Mouse (Mus musculus) kidney, postnatal 0 days (tissue): ENCODE data around the gene Usp22. TPM values are rescaled to one million over a fixed set of nuclear protein-coding genes. Genes with fewer than 3 reads are reported as not detected.

Experiments used
- ATAC-seq: fragments of 200-750 bp; cut with Nextera tagmentation; replicated peaks from 2 replicates; pipeline ENCODE4 v1.8.0; 2017; ENCODE audit warnings: low read depth, moderate number of reproducible peaks, moderate TSS enrichment, moderate library complexity; ENCODE audit not compliant: low FRiP score
- DNase-seq: peaks from one replicate; pipeline ENCODE4 v3.0.0-alpha.2; 2016; ENCODE audit warnings: low spot score
- H3K27ac ChIP-seq: fragments of 300-500 bp; sonication (generic); 2 replicates; pipeline ENCODE4 v1.5.1; 2014; ENCODE audit warnings: mild to moderate bottlenecking
- H3K27me3 ChIP-seq: fragments of 300-500 bp; sonication (generic); 2 replicates; pipeline ENCODE4 v1.6.1; 2014; ENCODE audit warnings: low read length, mixed read lengths; ENCODE audit not compliant: insufficient read depth
- H3K36me3 ChIP-seq: fragments of 300-500 bp; sonication (generic); 2 replicates; pipeline ENCODE4 v1.6.1; 2014; ENCODE audit warnings: low read length, mixed read lengths; ENCODE audit not compliant: insufficient read depth
- H3K4me1 ChIP-seq: fragments of 300-500 bp; sonication (generic); replicated peaks from 2 replicates; pipeline ENCODE4 v1.6.1; 2014; ENCODE audit warnings: antibody characterized with exemption, low read length, mixed read lengths; ENCODE audit not compliant: insufficient read depth
- H3K4me2 ChIP-seq: fragments of 300-500 bp; sonication (generic); 2 replicates; pipeline ENCODE4 v1.6.1; 2014; ENCODE audit warnings: mild to moderate bottlenecking, low read length, moderate library complexity, mixed read lengths
- H3K4me3 ChIP-seq: fragments of 300-500 bp; sonication (generic); replicated peaks from 2 replicates; pipeline ENCODE4 v1.5.1; 2014; ENCODE audit warnings: low read depth, low read length
- H3K9ac ChIP-seq: fragments of 300-500 bp; sonication (generic); 2 replicates; pipeline ENCODE4 v1.6.1; 2014; ENCODE audit warnings: low read depth, low read length
- H3K9me3 ChIP-seq: fragments of 300-500 bp; sonication (generic); replicated peaks from 2 replicates; pipeline ENCODE4 v1.6.1; 2016; ENCODE audit warnings: low read length, inconsistent platforms, mixed read lengths
- CTCF ChIP-seq: IDR thresholded peaks from 2 replicates; pipeline ENCODE4 v1.5.1; 2016; ENCODE audit warnings: antibody characterized with exemption, low read depth, mild to moderate bottlenecking, moderate library complexity
- WGBS: fragments of 180-500 bp; shearing (Covaris S2); extraction: QIAGEN DNeasy Blood & Tissue Kit; methylation state at CpG from one replicate; pipeline ENCODE4 v1.1.7; 2014; 5-methylcytosine and 5-hydroxymethylcytosine counted together
- polyA plus RNA-seq: library from polyadenylated mRNA; unstranded; fragments of >200 nt; fragmentation: Nextera tagmentation; extraction: Ambion mirVana; gene quantifications from 2 replicates; pipeline ENCODE4 v1.2.1, GENCODE M21; 2015

The Usp22 gene
- polyA plus RNA-seq, 1 experiment from 2014 or later, result 73.0 TPM

GRCm38 (mm10) chr11:61112323-61112995 is 62.4 kb downstream of the Usp22 start:
- TF ChIP-seq CTCF, result no peak
- no peaks in the 10 kb centered on the region for H3K36me3 ChIP-seq
- no peak overlapping the region for H3K4me3 ChIP-seq
- no peaks in the 10 kb centered on the region for H3K4me1 ChIP-seq
- no peak for ATAC-seq
- H3K27ac ChIP-seq, result no peak overlapping the region
- H3K9ac ChIP-seq, result no peak overlapping the region
- H3K4me2 ChIP-seq, result no peak overlapping the region
- no peak for DNase-seq
- WGBS, result 69% methylated on average over 8 of the region's 8 CpGs
- H3K9me3 ChIP-seq, result no peaks in the 10 kb centered on the region
- no peaks in the 10 kb centered on the region for H3K27me3 ChIP-seq

- H3K4me3 ChIP-seq, result no peak overlapping the region
- no peaks in the 10 kb centered on the region for H3K27me3 ChIP-seq
- H3K4me2 ChIP-seq, result no peak overlapping the region
- H3K9ac ChIP-seq, result no peak overlapping the region
- no peak for DNase-seq
- WGBS, result 91% methylated on average over 4 of the region's 4 CpGs
- no peaks in the 10 kb centered on the region for H3K36me3 ChIP-seq
- no peaks in the 10 kb centered on the region for H3K9me3 ChIP-seq
- no peak for TF ChIP-seq CTCF
- ATAC-seq, result no peak
- no peaks in the 10 kb centered on the region for H3K4me1 ChIP-seq
- no peak overlapping the region for H3K27ac ChIP-seq
Measured at GRCm38 (mm10) chr11:61111472-61111871, 63.4 kb downstream of the Usp22 start.

- Histone ChIP-seq H3K27me3 (no peaks in the 10 kb centered on the region), H3K4me1 (no peaks in the 10 kb centered on the region), H3K36me3 (no peaks in the 10 kb centered on the region), H3K9me3 (no peaks in the 10 kb centered on the region), H3K9ac (no peak overlapping the region), H3K4me2 (no peak overlapping the region), H3K27ac (no peak overlapping the region), H3K4me3 (no peak overlapping the region)
- DNase-seq (no peak), ATAC-seq (no peak)
- TF ChIP-seq CTCF, result no peak
- 28% methylated on average over 1 of the region's 1 CpGs for WGBS
Measured at GRCm38 (mm10) chr11:61110928-61111327, 63.9 kb downstream of the Usp22 start.

DNA sequence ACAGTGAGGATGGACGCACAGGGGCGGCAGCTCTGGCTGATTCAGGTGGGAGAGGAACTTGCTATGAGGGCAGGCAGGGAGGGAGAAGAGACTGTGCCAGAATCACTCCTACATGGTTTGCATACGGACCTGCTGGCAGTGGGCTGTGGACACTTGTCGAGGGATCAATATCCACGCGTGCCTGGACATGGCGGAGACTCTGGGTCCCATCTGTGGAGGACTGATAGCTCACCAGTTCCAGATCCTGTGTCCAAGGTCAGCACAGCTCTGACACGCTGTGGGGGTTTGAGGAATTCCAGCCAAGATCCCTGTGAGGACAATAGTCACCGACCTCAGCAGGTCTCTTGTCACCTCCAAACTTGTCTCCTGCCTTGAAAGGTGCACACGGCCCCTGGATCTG is 64.7 kb downstream of the Usp22 start:
- no peak for TF ChIP-seq CTCF
- H3K9ac ChIP-seq, result no peak overlapping the region
- no peak for ATAC-seq
- no peak overlapping the region for H3K4me3 ChIP-seq
- no peaks in the 10 kb centered on the region for H3K9me3 ChIP-seq
- H3K4me1 ChIP-seq, result no peaks in the 10 kb centered on the region
- WGBS, result 71% methylated on average over 10 of the region's 10 CpGs
- H3K27me3 ChIP-seq, result no peaks in the 10 kb centered on the region
- no peaks in the 10 kb centered on the region for H3K36me3 ChIP-seq
- H3K27ac ChIP-seq, result no peak overlapping the region
- H3K4me2 ChIP-seq, result no peak overlapping the region
- no peak for DNase-seq

DNA sequence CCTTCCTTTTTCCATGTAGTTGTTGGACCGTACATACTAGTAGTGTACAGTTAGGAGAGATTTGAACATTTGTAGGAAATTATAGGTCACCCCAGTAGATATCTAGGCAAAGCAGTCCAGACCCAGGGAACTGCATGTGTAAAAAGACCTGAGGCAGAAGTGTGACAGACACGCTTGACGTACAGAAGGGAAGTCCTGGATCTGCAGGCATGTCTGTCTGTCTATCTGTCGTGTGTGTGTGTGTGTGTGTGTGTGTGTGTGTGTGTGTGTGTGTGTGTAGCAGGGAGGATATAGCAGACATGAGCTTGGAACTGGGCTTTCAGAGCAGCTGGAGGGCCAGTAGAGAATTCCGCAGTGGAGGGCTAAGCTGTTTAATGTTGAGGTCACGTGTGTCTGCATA is 65.1 kb downstream of the Usp22 start:
- DNase-seq (no peak), ATAC-seq (no peak)
- Histone ChIP-seq H3K4me2 (no peak overlapping the region), H3K27me3 (no peaks in the 10 kb centered on the region), H3K4me3 (no peak overlapping the region), H3K36me3 (no peaks in the 10 kb centered on the region), H3K9ac (no peak overlapping the region), H3K27ac (no peak overlapping the region), H3K4me1 (no peaks in the 10 kb centered on the region), H3K9me3 (no peaks in the 10 kb centered on the region)
- 84% methylated on average over 6 of the region's 6 CpGs for WGBS
- no peak for TF ChIP-seq CTCF

- 89% methylated on average over 12 of the region's 12 CpGs for WGBS
- no peaks in the 10 kb centered on the region for H3K36me3 ChIP-seq
- H3K9me3 ChIP-seq, result no peaks in the 10 kb centered on the region
- H3K27me3 ChIP-seq, result no peaks in the 10 kb centered on the region
- H3K9ac ChIP-seq, result no peak overlapping the region
- DNase-seq (no peak), ATAC-seq (no peak)
- no peak overlapping the region for H3K4me2 ChIP-seq
- H3K4me1 ChIP-seq, result no peaks in the 10 kb centered on the region
- no peak for TF ChIP-seq CTCF
- H3K4me3 ChIP-seq, result no peak overlapping the region
- H3K27ac ChIP-seq, result no peak overlapping the region
Measured at GRCm38 (mm10) chr11:61108911-61109361, 65.9 kb downstream of the Usp22 start.
